Mouse (Mus musculus) embryonic facial prominence, embryonic 11.5 days (tissue): ENCODE data around the gene F830045P16Rik. TPM values are rescaled to one million over a fixed set of nuclear protein-coding genes. Genes with fewer than 3 reads are reported as not detected.

ENCODE experiments used
- ATAC-seq: fragments of 200-750 bp; cut with Nextera tagmentation; replicated peaks from 2 replicates; pipeline ENCODE4 v1.8.0; 2017; ENCODE audit warnings: low read depth; ENCODE audit not compliant: insufficient number of reproducible peaks, low FRiP score, low TSS enrichment
- DNase-seq: peaks from one replicate; pipeline ENCODE4 v3.0.0-alpha.2; 2015; ENCODE audit warnings: low spot score
- H3K27ac ChIP-seq: fragments of 300-500 bp; sonication (generic); replicated peaks from 2 replicates; pipeline ENCODE4 v1.5.1; 2014; ENCODE audit warnings: mild to moderate bottlenecking, low read depth, low read length, control low read depth
- H3K27me3 ChIP-seq: fragments of 300-500 bp; sonication (generic); 2 replicates; pipeline ENCODE4 v1.6.1; 2014; ENCODE audit warnings: mild to moderate bottlenecking, low read length, moderate library complexity, mixed read lengths; ENCODE audit not compliant: control insufficient read depth, insufficient read depth
- H3K36me3 ChIP-seq: fragments of 300-500 bp; sonication (generic); replicated peaks from 2 replicates; pipeline ENCODE4 v1.6.1; 2014; ENCODE audit warnings: low read depth, mild to moderate bottlenecking, low read length, moderate library complexity, mixed read lengths; ENCODE audit not compliant: control insufficient read depth, insufficient read depth
- H3K4me1 ChIP-seq: fragments of 300-500 bp; sonication (generic); 2 replicates; pipeline ENCODE4 v1.6.1; 2014; ENCODE audit warnings: low read length, mixed read lengths; ENCODE audit not compliant: control insufficient read depth, insufficient read depth
- H3K4me2 ChIP-seq: fragments of 300-500 bp; sonication (generic); 2 replicates; pipeline ENCODE4 v1.6.1; 2014; ENCODE audit warnings: low read depth, mild to moderate bottlenecking, control low read depth, low read length, moderate library complexity
- H3K4me3 ChIP-seq: fragments of 300-500 bp; sonication (generic); 2 replicates; pipeline ENCODE4 v1.5.1; 2014; ENCODE audit warnings: low read depth, low read length, control low read depth
- H3K9ac ChIP-seq: fragments of 300-500 bp; sonication (generic); replicated peaks from 2 replicates; pipeline ENCODE4 v1.6.1; 2014; ENCODE audit warnings: mild to moderate bottlenecking, control low read depth, low read length
- H3K9me3 ChIP-seq: fragments of 300-500 bp; sonication (generic); replicated peaks from 2 replicates; pipeline ENCODE4 v1.6.1; 2016; ENCODE audit warnings: mild to moderate bottlenecking, low read length, inconsistent platforms, mixed read lengths; ENCODE audit not compliant: control insufficient read depth
- WGBS: fragments of 180-500 bp; shearing (Covaris S2); extraction: QIAGEN DNeasy Blood & Tissue Kit; methylation state at CpG from one replicate; pipeline ENCODE4 v1.1.7; 2014; 5-methylcytosine and 5-hydroxymethylcytosine counted together
- polyA plus RNA-seq: library from polyadenylated mRNA; unstranded; fragments of >200 nt; fragmentation: Nextera tagmentation; extraction: Ambion mirVana; gene quantifications from 2 replicates; pipeline ENCODE4 v1.2.1, GENCODE M21; 2014

Gene F830045P16Rik
- polyA plus RNA-seq, 1 experiment from 2014 or later, result not detected

- Histone ChIP-seq H3K4me3 (no peak overlapping the region), H3K4me1 (no peaks in the 10 kb centered on the region), H3K4me2 (no peak overlapping the region), H3K9me3 (no peaks in the 10 kb centered on the region), H3K27ac (no peak overlapping the region), H3K27me3 (no peaks in the 10 kb centered on the region), H3K9ac (no peak overlapping the region), H3K36me3 (no peaks in the 10 kb centered on the region)
- ATAC-seq (no peak), DNase-seq (no peak)
- 58% methylated on average over 12 of the region's 12 CpGs for WGBS
Measured at GRCm38 (mm10) chr2:129558008-129558874, 21.8 kb upstream of the F830045P16Rik start.

GRCm38 (mm10) chr2:129556081-129556480 is 19.7 kb upstream of the F830045P16Rik start:
- Histone ChIP-seq H3K27me3 (no peaks in the 10 kb centered on the region), H3K9me3 (no peaks in the 10 kb centered on the region), H3K4me2 (no peak overlapping the region), H3K9ac (no peak overlapping the region), H3K27ac (no peak overlapping the region), H3K4me3 (no peak overlapping the region), H3K4me1 (no peaks in the 10 kb centered on the region), H3K36me3 (no peaks in the 10 kb centered on the region)
- no peak for DNase-seq
- no peak for ATAC-seq
- 61% methylated on average over 6 of the region's 6 CpGs for WGBS

GRCm38 (mm10) chr2:129550781-129551180 is 14.4 kb upstream of the F830045P16Rik start:
- H3K4me2 ChIP-seq, result no peak overlapping the region
- H3K36me3 ChIP-seq, result no peaks in the 10 kb centered on the region
- 54% methylated on average over 2 of the region's 2 CpGs for WGBS
- ATAC-seq, result no peak
- no peak overlapping the region for H3K4me3 ChIP-seq
- no peak overlapping the region for H3K27ac ChIP-seq
- DNase-seq, result no peak
- no peaks in the 10 kb centered on the region for H3K27me3 ChIP-seq
- H3K9ac ChIP-seq, result no peak overlapping the region
- no peaks in the 10 kb centered on the region for H3K4me1 ChIP-seq
- H3K9me3 ChIP-seq, result no peaks in the 10 kb centered on the region

GRCm38 (mm10) chr2:129549537-129550135 is 13.2 kb upstream of the F830045P16Rik start:
- 73% methylated on average over 9 of the region's 9 CpGs for WGBS

GRCm38 (mm10) chr2:129546772-129547171 is 10.4 kb upstream of the F830045P16Rik start:
- H3K4me2 ChIP-seq, result no peak overlapping the region
- H3K4me1 ChIP-seq, result no peaks in the 10 kb centered on the region
- no peak overlapping the region for H3K27ac ChIP-seq
- no peak for DNase-seq
- no peak overlapping the region for H3K9ac ChIP-seq
- no peaks in the 10 kb centered on the region for H3K9me3 ChIP-seq
- no peaks in the 10 kb centered on the region for H3K36me3 ChIP-seq
- H3K27me3 ChIP-seq, result no peaks in the 10 kb centered on the region
- 73% methylated on average over 3 of the region's 3 CpGs for WGBS
- H3K4me3 ChIP-seq, result no peak overlapping the region
- no peak for ATAC-seq

More at GRCm38 (mm10) chr2:129549537-129550135, 13.2 kb upstream of the F830045P16Rik start:
- ATAC-seq (no peak), DNase-seq (no peak)
- Histone ChIP-seq H3K9ac (no peak overlapping the region), H3K27me3 (no peaks in the 10 kb centered on the region), H3K27ac (no peak overlapping the region), H3K4me3 (no peak overlapping the region), H3K4me2 (no peak overlapping the region), H3K9me3 (no peaks in the 10 kb centered on the region), H3K4me1 (no peaks in the 10 kb centered on the region), H3K36me3 (no peaks in the 10 kb centered on the region)

GRCm38 (mm10) chr2:129545596-129545995 is 9.2 kb upstream of the F830045P16Rik start:
- Histone ChIP-seq H3K36me3 (no peaks in the 10 kb centered on the region), H3K4me3 (no peak overlapping the region), H3K27me3 (no peaks in the 10 kb centered on the region), H3K9me3 (no peaks in the 10 kb centered on the region), H3K4me2 (no peak overlapping the region), H3K9ac (no peak overlapping the region), H3K27ac (no peak overlapping the region), H3K4me1 (no peaks in the 10 kb centered on the region)
- no peak for ATAC-seq
- 78% methylated on average over 7 of the region's 7 CpGs for WGBS
- DNase-seq, result no peak

- Histone ChIP-seq H3K27ac (no peak overlapping the region), H3K4me3 (no peak overlapping the region), H3K9me3 (no peaks in the 10 kb centered on the region), H3K4me1 (no peaks in the 10 kb centered on the region), H3K4me2 (no peak overlapping the region), H3K36me3 (no peaks in the 10 kb centered on the region), H3K27me3 (no peaks in the 10 kb centered on the region), H3K9ac (no peak overlapping the region)
- DNase-seq (no peak), ATAC-seq (no peak)
- 81% methylated on average over 3 of the region's 3 CpGs for WGBS
Measured at GRCm38 (mm10) chr2:129544919-129545318, 8.5 kb upstream of the F830045P16Rik start.

GRCm38 (mm10) chr2:129544448-129544847 is 8.0 kb upstream of the F830045P16Rik start:
- Histone ChIP-seq H3K4me1 (no peaks in the 10 kb centered on the region), H3K4me2 (no peak overlapping the region), H3K9me3 (no peaks in the 10 kb centered on the region), H3K36me3 (no peaks in the 10 kb centered on the region), H3K27ac (no peak overlapping the region), H3K4me3 (no peak overlapping the region), H3K27me3 (no peaks in the 10 kb centered on the region), H3K9ac (no peak overlapping the region)
- WGBS, result 50% methylated on average over 4 of the region's 4 CpGs
- ATAC-seq, result 0 out of 2 replicates have a peak, but pooled peaks have one; percentile 39
- DNase-seq, result no peak
